ENCODE assay signal across 28 mouse cellular contexts in genomic region chr7:87983494-87983893, GRCm38 (mm10).
A peak's percentile ranks its signal among the peaks of the same experiment; 100 is the strongest.
DNase-seq lines count a peak whose midpoint lies in the region; ATAC-seq and TF ChIP-seq lines count a peak whose summit lies in the region.
"Had no signal": no experiment of that assay in that cellular context is flagged by ENCODE, and none has a peak within 500 bp of the region (broad histone marks: within the 10 kb centered on the region; RNA-seq: fewer than 3 reads in every experiment).

No protein-coding gene starts in this region.

- H3K4me2 ChIP-seq in forebrain, embryonic 15.5 days (replicated peaks) = no peak overlapping the region
- H3K4me2 ChIP-seq in midbrain, embryonic 14.5 days (ENCODE audit: low read length) = no peak overlapping the region
- H3K4me2 ChIP-seq in midbrain, embryonic 15.5 days = no peak overlapping the region
- no peak overlapping the region for H3K4me2 ChIP-seq in forebrain, embryonic 16.5 days (ENCODE audit: low read length)
- H3K4me2 ChIP-seq: embryonic facial prominence, embryonic 13.5 days; heart, embryonic 11.5 days; hindbrain, embryonic 13.5 days; intestine, embryonic 15.5 days had no signal

- H3K36me3 ChIP-seq in forebrain, embryonic 15.5 days = no peaks in the 10 kb centered on the region
- no peaks in the 10 kb centered on the region for H3K36me3 ChIP-seq in forebrain, embryonic 10.5 days (replicated peaks)
- H3K36me3 ChIP-seq in midbrain, embryonic 14.5 days (ENCODE audit: control insufficient read depth, insufficient read depth, low read length) = no peaks in the 10 kb centered on the region
- no peaks in the 10 kb centered on the region for H3K36me3 ChIP-seq in midbrain, embryonic 15.5 days (replicated peaks)
- no peaks in the 10 kb centered on the region for H3K36me3 ChIP-seq in forebrain, embryonic 16.5 days (ENCODE audit: control insufficient read depth, insufficient read depth)
- H3K36me3 ChIP-seq: embryonic facial prominence, embryonic 10.5 days; embryonic facial prominence, embryonic 13.5 days; hindbrain, embryonic 10.5 days; hindbrain, embryonic 13.5 days; intestine, embryonic 15.5 days had no signal

- H3K4me1 ChIP-seq in forebrain, embryonic 15.5 days = no peaks in the 10 kb centered on the region
- no peaks in the 10 kb centered on the region for H3K4me1 ChIP-seq in forebrain, embryonic 10.5 days
- no peaks in the 10 kb centered on the region for H3K4me1 ChIP-seq in midbrain, embryonic 14.5 days (ENCODE audit: control insufficient read depth, insufficient read depth, low read length)
- no peaks in the 10 kb centered on the region for H3K4me1 ChIP-seq in midbrain, embryonic 15.5 days
- H3K4me1 ChIP-seq in forebrain, embryonic 16.5 days (replicated peaks; ENCODE audit: control insufficient read depth, insufficient read depth, low read length) = no peaks in the 10 kb centered on the region
- H3K4me1 ChIP-seq: embryonic facial prominence, embryonic 10.5 days; embryonic facial prominence, embryonic 13.5 days; hindbrain, embryonic 10.5 days; hindbrain, embryonic 13.5 days; intestine, embryonic 15.5 days had no signal

- H3K4me3 ChIP-seq in forebrain, embryonic 15.5 days = no peak overlapping the region
- H3K4me3 ChIP-seq in forebrain, embryonic 10.5 days = no peak overlapping the region
- no peak overlapping the region for H3K4me3 ChIP-seq in midbrain, embryonic 14.5 days (replicated peaks; ENCODE audit: low read depth, low read length)
- H3K4me3 ChIP-seq in midbrain, embryonic 15.5 days = no peak overlapping the region
- H3K4me3 ChIP-seq in forebrain, embryonic 16.5 days (replicated peaks; ENCODE audit: low read length) = no peak overlapping the region
- H3K4me3 ChIP-seq: embryonic facial prominence, embryonic 10.5 days; embryonic facial prominence, embryonic 13.5 days; erythroblast, embryonic 14.5 days; gastrocnemius, adult 2 months; hindbrain, embryonic 10.5 days; hindbrain, embryonic 13.5 days; intestine, embryonic 15.5 days had no signal

- H3K9ac ChIP-seq in forebrain, embryonic 15.5 days (replicated peaks) = no peak overlapping the region
- H3K9ac ChIP-seq in midbrain, embryonic 14.5 days (replicated peaks; ENCODE audit: low read length) = no peak overlapping the region
- H3K9ac ChIP-seq in midbrain, embryonic 15.5 days = no peak overlapping the region
- no peak overlapping the region for H3K9ac ChIP-seq in forebrain, embryonic 16.5 days (replicated peaks; ENCODE audit: low read depth, low read length)
- H3K9ac ChIP-seq: embryonic facial prominence, embryonic 13.5 days; hindbrain, embryonic 13.5 days; intestine, embryonic 15.5 days had no signal

- WGBS in forebrain, embryonic 15.5 days = 48% methylated on average over 2 of the region's 2 CpGs
- WGBS in forebrain, embryonic 10.5 days = 91% methylated on average over 2 of the region's 2 CpGs
- 73% methylated on average over 2 of the region's 2 CpGs for WGBS in midbrain, embryonic 14.5 days
- 71% methylated on average over 2 of the region's 2 CpGs for WGBS in midbrain, embryonic 15.5 days
- WGBS in forebrain, embryonic 16.5 days = 41% methylated on average over 2 of the region's 2 CpGs

- DNase-seq in forebrain, embryonic 10.5 days (ENCODE audit: extremely low spot score, low spot score) = no peak
- peak; percentile 17 for DNase-seq in midbrain, embryonic 14.5 days
- peak; percentile 47 for DNase-seq in brain, embryonic 14.5 days (ENCODE audit: low read depth)
- no peak for DNase-seq in adrenal gland, postnatal 14 days
- DNase-seq in layer of hippocampus, adult 8-10 months (ENCODE audit: low spot score in 2 of 2) = no peak
- DNase-seq: adrenal gland, adult 2 months; adrenal gland, postnatal 25 days; cerebellum, adult 11-12 months; cerebellum, adult 8-10 months; cerebellum, postnatal 10 days; cerebellum, postnatal 36 days; embryo, embryonic 11 days; gastrocnemius, adult 2 months; gastrocnemius, postnatal 14 days; heart, adult 11 months; heart, postnatal 36 days had no signal

- no peaks in the 10 kb centered on the region for H3K27me3 ChIP-seq in forebrain, embryonic 15.5 days
- no peaks in the 10 kb centered on the region for H3K27me3 ChIP-seq in forebrain, embryonic 10.5 days (ENCODE audit: poor library complexity, severe bottlenecking)
- no peaks in the 10 kb centered on the region for H3K27me3 ChIP-seq in midbrain, embryonic 14.5 days (ENCODE audit: control insufficient read depth, insufficient read depth, low read length)
- no peaks in the 10 kb centered on the region for H3K27me3 ChIP-seq in midbrain, embryonic 15.5 days (replicated peaks)
- H3K27me3 ChIP-seq in forebrain, embryonic 16.5 days (replicated peaks; ENCODE audit: control insufficient read depth, insufficient read depth, low read length) = no peaks in the 10 kb centered on the region
- H3K27me3 ChIP-seq: embryonic facial prominence, embryonic 13.5 days; hindbrain, embryonic 13.5 days; intestine, embryonic 15.5 days had no signal

- no peak for TF ChIP-seq POLR2A in brain, embryonic 14.5 days (IDR thresholded peaks at IDR 0.05; ENCODE audit: borderline replicate concordance, extremely low read depth, insufficient read depth, insufficient read length, poor library complexity, severe bottlenecking)

- ATAC-seq in forebrain, embryonic 15.5 days (replicated peaks) = peak; percentile 53; the same call in 1 of the 2 replicates
- ATAC-seq in midbrain, embryonic 14.5 days (ENCODE audit: low FRiP score, low TSS enrichment) = no peak
- ATAC-seq in midbrain, embryonic 15.5 days (replicated peaks) = no peak
- ATAC-seq in forebrain, embryonic 16.5 days = peak; percentile 50; the same call in 1 of the 2 replicates
- ATAC-seq: CD4-positive, CD25-positive, alpha-beta regulatory T cell, adult 4 months; hindbrain, embryonic 16.5 days; intestine, embryonic 15.5 days had no signal

- no peaks in the 10 kb centered on the region for H3K9me3 ChIP-seq in forebrain, embryonic 15.5 days
- H3K9me3 ChIP-seq in forebrain, embryonic 10.5 days = no peaks in the 10 kb centered on the region
- no peaks in the 10 kb centered on the region for H3K9me3 ChIP-seq in midbrain, embryonic 14.5 days (ENCODE audit: control insufficient read depth, low read length)
- H3K9me3 ChIP-seq in midbrain, embryonic 15.5 days = no peaks in the 10 kb centered on the region
- no peaks in the 10 kb centered on the region for H3K9me3 ChIP-seq in forebrain, embryonic 16.5 days (ENCODE audit: control insufficient read depth, low read length)
- H3K9me3 ChIP-seq: embryonic facial prominence, embryonic 10.5 days; embryonic facial prominence, embryonic 13.5 days; hindbrain, embryonic 10.5 days; hindbrain, embryonic 13.5 days; intestine, embryonic 15.5 days had no signal

- H3K27ac ChIP-seq in forebrain, embryonic 15.5 days (replicated peaks) = no peak overlapping the region; the same call in 1 of the 2 replicates
- no peak overlapping the region for H3K27ac ChIP-seq in forebrain, embryonic 10.5 days
- H3K27ac ChIP-seq in midbrain, embryonic 14.5 days (replicated peaks; ENCODE audit: low read depth, low read length) = no peak overlapping the region
- H3K27ac ChIP-seq in midbrain, embryonic 15.5 days = no peak overlapping the region
- H3K27ac ChIP-seq in forebrain, embryonic 16.5 days (ENCODE audit: low read length) = no peak overlapping the region
- H3K27ac ChIP-seq: embryonic facial prominence, embryonic 10.5 days; embryonic facial prominence, embryonic 13.5 days; gastrocnemius, adult 2 months; hindbrain, embryonic 10.5 days; hindbrain, embryonic 13.5 days; intestine, embryonic 15.5 days had no signal

- TF ChIP-seq CTCF in brain, embryonic 14.5 days (IDR thresholded peaks at IDR 0.05; ENCODE audit: borderline replicate concordance, extremely low read depth, insufficient read depth, insufficient read length) = no peak

Comparison
In these comparisons a context has a peak if more than half of its experiments do, and no peak if none do; other contexts are left out.
1. ATAC-seq: peak in forebrain, embryonic 15.5 days (single experiment) and forebrain, embryonic 16.5 days (single experiment); none in midbrain, embryonic 14.5 days (single experiment) and midbrain, embryonic 15.5 days (single experiment).
2. DNase-seq: peak in midbrain, embryonic 14.5 days (single experiment) and brain, embryonic 14.5 days (single experiment); none in forebrain, embryonic 10.5 days (single experiment), adrenal gland, postnatal 14 days (single experiment) and layer of hippocampus, adult 8-10 months (0 of 2).